Mouse (Mus musculus): ENCODE measurements around the gene Ifitm1. TPM values are rescaled to one million over a fixed set of nuclear protein-coding genes. Genes with fewer than 3 reads are reported as not detected.
"Not testable (repeated sequence)": the region's sequence is repeated elsewhere in the genome, so short reads cannot be mapped to it uniquely, and the experiment has no call there.

Ifitm1 gene
- polyA plus RNA-seq, 1 experiment: 76.2 TPM

DNA sequence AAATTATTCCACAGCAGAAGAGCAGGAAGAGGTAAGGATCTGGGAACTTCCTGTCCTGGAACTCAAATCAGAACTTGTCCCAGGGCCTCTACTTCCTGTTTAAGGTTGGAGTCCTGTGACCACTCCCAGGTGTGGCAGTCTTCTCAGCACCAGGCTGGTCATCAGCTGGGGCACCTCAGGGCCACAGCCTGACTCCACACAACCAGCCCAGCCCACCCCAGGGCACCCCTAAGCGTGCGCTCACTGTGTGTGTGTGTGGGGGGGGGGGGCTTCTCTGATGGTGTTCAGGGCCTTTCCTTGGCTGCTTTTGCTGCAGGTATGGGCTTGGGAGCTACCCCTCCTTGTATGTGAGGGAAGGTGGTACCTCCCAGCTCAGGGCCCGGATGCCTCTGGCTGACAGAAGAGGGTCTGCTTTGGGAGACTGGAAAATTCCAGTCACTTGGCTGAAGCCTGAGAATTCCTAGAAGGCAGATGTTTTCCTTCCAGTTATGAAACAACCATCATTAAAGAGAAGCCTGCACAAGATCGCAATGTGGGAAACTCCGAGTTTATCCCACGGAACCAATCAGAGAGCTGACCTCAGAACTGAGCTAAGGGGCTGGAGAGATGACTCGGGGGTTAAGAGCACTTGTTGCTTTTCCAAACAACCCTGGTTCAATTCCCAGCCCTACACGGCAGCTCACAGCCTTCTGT lies 4.6 kb downstream of the Ifitm1 start:
- Histone ChIP-seq H3K9me3 (no peaks in the 10 kb centered on the region), H3K36me3 (replicated peaks; ENCODE audit: low read length) (peaks cover 28% of the 10 kb centered on the region), H3K4me3 (replicated peaks) (peak overlapping the region; percentile 56), H3K4me1 (peaks cover 85% of the 10 kb centered on the region), H3K27me3 (replicated peaks) (no peaks in the 10 kb centered on the region)
- no peak for TF ChIP-seq GATA1 (IDR thresholded peaks at IDR 0.05; ENCODE audit: borderline replicate concordance, low read length)
- no peak for TF ChIP-seq FLI1 (IDR thresholded peaks at IDR 0.05; ENCODE audit: low read length)

DNA sequence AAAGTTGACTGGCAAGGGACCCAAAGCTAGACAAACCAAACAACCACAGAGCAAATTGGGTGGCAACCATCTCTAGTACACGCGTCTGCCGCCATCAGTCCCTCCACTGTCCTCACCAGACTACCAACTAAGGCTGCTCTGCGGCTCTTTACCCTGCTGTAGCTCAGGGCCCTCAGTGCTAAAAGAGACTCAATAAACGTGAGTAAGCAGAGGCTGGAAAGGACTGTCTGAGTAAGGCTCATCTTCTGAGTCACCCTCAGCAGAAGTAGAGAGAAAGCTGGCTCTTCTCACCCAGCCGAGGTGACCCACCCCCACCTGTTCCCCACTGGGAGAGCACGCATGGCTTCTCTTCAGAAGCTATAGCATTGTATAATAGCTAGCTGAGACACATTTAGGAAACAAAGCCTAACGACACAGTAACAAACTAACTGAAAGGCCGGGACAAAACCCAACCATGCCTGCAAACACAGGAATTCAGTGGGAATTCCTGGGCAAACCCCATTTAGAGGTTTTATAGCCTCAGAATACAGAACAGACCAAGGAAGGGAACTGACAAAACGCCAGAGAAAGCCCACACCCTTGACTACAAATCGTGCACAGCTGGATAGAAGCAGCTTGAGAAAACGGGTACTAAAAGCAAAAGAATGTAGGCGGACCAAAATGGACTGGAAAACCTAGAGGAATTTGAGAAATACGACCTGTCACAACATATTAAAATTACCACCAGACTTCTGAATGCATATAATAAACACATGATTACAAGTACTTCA lies 6.6 kb downstream of the Ifitm1 start:
- H3K9me3 ChIP-seq: no peaks in the 10 kb centered on the region
- H3K27me3 ChIP-seq (replicated peaks): no peaks in the 10 kb centered on the region
- H3K4me3 ChIP-seq (replicated peaks): no peak overlapping the region
- peaks cover 71% of the 10 kb centered on the region for H3K4me1 ChIP-seq
- peaks cover 28% of the 10 kb centered on the region for H3K36me3 ChIP-seq (replicated peaks; ENCODE audit: low read length)
- no peak for TF ChIP-seq FLI1 (IDR thresholded peaks at IDR 0.05; ENCODE audit: low read length)
- TF ChIP-seq GATA1 (IDR thresholded peaks at IDR 0.05; ENCODE audit: borderline replicate concordance, low read length): no peak

DNA sequence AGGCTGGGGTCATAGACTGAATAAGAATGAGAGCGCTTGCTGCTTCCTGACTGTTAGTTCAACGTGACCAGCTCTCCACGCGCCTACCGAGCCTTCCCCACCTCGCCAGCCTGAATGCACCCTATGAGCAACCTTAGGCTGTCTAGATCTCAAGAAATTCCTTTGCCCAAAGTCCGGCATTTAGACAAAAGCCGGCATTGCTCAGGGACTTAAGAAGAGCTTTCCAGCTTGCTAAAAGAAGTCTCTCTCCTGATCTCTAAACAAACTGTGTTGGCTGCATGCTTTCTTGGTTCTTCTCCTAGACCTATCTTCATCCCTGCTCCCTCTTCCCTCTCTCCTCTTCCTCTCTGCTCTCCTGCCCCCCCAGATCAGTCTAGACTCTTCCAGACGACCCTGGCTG lies 7.9 kb downstream of the Ifitm1 start:
- H3K36me3 ChIP-seq (replicated peaks; ENCODE audit: low read length): peaks cover 25% of the 10 kb centered on the region

DNA sequence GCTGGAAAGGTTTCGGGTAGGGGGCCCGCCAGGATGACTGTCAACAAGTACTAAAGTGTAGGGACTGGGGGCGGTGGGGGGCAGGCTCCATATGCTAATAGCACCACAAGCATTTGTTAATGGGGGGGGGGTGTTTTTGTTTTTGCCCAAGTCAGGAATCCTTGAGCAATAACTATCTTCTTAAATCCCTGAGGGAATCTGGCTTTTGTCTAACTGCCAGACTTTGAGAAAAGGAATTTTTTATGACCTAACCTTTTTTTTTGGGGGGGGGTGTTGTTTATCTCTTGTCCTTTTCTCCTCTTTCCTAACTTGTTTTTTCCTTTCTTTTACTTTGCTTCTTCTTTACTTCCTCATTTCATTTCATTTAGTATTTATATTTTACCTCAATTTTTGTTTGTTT lies 8.4 kb downstream of the Ifitm1 start:
- TF ChIP-seq FLI1 (IDR thresholded peaks at IDR 0.05; ENCODE audit: low read length) (no peak), GATA1 (IDR thresholded peaks at IDR 0.05; ENCODE audit: borderline replicate concordance, low read length) (no peak)
- Histone ChIP-seq H3K36me3 (replicated peaks; ENCODE audit: low read length) (peaks cover 19% of the 10 kb centered on the region), H3K4me1 (peaks cover 63% of the 10 kb centered on the region), H3K9me3 (no peaks in the 10 kb centered on the region), H3K4me3 (replicated peaks) (no peak overlapping the region), H3K27me3 (replicated peaks) (no peaks in the 10 kb centered on the region)

More for the DNA sequence above, 7.9 kb downstream of the Ifitm1 start:
- peaks cover 63% of the 10 kb centered on the region for H3K4me1 ChIP-seq
- H3K4me3 ChIP-seq (replicated peaks): peak overlapping the region; percentile 73
- TF ChIP-seq GATA1 (IDR thresholded peaks at IDR 0.05; ENCODE audit: borderline replicate concordance, low read length) (no peak), FLI1 (IDR thresholded peaks at IDR 0.05; ENCODE audit: low read length) (no peak)
- no peaks in the 10 kb centered on the region for H3K9me3 ChIP-seq
- H3K27me3 ChIP-seq (replicated peaks): no peaks in the 10 kb centered on the region

DNA sequence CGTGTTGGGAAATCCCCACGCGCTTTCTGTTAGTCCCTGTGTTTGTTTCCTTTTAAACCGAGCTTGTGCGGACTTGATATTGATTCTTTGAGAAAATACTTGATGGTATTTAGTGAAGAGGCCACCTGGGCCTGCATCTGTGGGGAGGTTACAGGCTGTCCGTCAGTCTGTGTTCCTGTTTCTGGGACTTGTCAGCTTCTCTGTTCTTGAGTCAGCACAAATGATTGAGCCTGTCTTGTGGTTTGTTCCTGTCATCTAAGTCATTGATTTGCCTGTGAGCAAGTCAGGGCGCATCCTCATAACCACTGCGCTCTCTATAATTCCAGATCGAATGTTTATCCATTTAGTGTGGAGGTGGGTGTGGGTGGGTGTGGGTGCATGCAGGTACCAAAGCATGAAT lies 9.7 kb downstream of the Ifitm1 start:
- H3K4me1 ChIP-seq: peaks cover 60% of the 10 kb centered on the region
- H3K36me3 ChIP-seq (replicated peaks; ENCODE audit: low read length); H3K4me3 ChIP-seq (replicated peaks); H3K27me3 ChIP-seq (replicated peaks); H3K9me3 ChIP-seq: not testable (repeated sequence)

- peaks cover 57% of the 10 kb centered on the region for H3K4me1 ChIP-seq
- peaks cover 10% of the 10 kb centered on the region for H3K36me3 ChIP-seq (replicated peaks; ENCODE audit: low read length)
- no peaks in the 10 kb centered on the region for H3K27me3 ChIP-seq (replicated peaks)
- peak overlapping the region; percentile 33 for H3K4me3 ChIP-seq (replicated peaks)
- TF ChIP-seq FLI1 (IDR thresholded peaks at IDR 0.05; ENCODE audit: low read length): no peak
- no peak for TF ChIP-seq GATA1 (IDR thresholded peaks at IDR 0.05; ENCODE audit: borderline replicate concordance, low read length)
- peaks cover 6% of the 10 kb centered on the region for H3K9me3 ChIP-seq
Measured at GRCm38 (mm10) chr7:140981704-140982103, 14.7 kb downstream of the Ifitm1 start.

GRCm38 (mm10) chr7:140982971-140983370 lies 15.9 kb downstream of the Ifitm1 start:
- Histone ChIP-seq H3K36me3 (replicated peaks; ENCODE audit: low read length) (peaks cover 10% of the 10 kb centered on the region), H3K27me3 (replicated peaks) (no peaks in the 10 kb centered on the region), H3K4me1 (peaks cover 65% of the 10 kb centered on the region), H3K9me3 (peaks cover 6% of the 10 kb centered on the region), H3K4me3 (replicated peaks) (no peak overlapping the region)
- no peak for TF ChIP-seq FLI1 (IDR thresholded peaks at IDR 0.05; ENCODE audit: low read length)

DNA sequence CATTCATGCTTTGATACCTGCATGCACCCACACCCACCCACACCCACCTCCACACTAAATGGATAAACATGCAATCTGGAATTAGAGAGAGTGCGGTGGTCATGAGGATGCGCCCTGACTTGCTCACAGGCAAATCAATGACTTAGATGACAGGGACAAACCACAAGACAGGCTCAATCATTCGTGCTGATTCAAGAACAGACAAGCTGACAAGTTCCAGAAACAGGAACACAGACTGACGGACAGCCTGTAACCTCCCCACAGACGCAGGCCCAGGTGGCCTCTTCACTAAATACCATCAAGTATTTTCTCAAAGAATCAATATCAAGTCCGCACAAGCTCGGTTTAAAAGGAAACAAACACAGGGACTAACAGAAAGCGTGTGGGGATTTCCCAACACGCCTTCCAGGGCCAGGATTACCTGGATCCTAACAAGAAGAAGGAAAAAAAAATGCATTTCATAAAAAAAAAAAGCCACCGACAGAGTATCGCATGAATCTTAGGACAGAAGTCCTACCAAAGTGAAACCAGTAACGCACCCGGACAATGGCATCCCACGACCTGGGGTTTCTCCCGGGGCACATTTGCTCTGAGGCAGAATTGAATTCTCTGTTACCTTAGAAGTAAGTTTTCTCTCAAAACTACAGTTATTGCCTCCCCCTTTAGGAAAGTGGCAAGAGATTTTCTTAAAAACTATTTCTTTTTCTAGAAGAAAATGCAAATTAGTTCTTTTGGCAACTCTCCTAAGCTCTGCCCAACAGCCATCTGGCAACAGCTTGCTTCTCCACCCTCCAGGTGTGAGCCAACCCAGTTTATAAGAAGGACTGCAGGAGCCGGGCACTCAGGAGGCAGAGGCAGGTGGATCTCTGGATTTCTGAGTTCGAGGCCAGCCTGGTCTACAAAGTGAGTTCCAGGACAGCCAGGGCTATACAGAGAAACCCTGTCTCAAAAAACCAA lies 20.4 kb downstream of the Ifitm1 start:
- no peak overlapping the region for H3K4me3 ChIP-seq (replicated peaks)
- no peaks in the 10 kb centered on the region for H3K27me3 ChIP-seq (replicated peaks)
- peaks cover 10% of the 10 kb centered on the region for H3K36me3 ChIP-seq (replicated peaks; ENCODE audit: low read length)
- H3K9me3 ChIP-seq: peaks cover 6% of the 10 kb centered on the region
- peaks cover 80% of the 10 kb centered on the region for H3K4me1 ChIP-seq
- TF ChIP-seq FLI1 (IDR thresholded peaks at IDR 0.05; ENCODE audit: low read length): no peak
- TF ChIP-seq GATA1 (IDR thresholded peaks at IDR 0.05; ENCODE audit: borderline replicate concordance, low read length): no peak

DNA sequence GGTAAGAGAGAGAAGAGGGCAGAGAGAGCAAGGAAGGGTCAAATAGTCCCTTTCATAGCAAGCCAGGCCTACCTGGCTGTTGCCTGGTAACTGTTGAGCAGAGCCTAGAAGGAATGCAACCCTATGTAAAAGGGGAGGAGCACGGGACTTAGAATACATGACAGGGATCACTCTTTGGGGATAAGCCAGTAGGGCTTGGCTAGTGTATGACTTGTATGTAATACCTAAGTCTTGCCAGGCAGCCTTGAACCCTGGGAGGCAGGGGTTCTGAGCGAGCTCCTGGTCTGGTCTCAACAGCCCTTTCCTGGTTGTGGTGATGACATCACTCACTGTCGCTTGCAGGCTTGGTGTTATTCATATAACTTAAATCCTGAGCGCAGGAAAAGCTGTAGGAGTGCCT lies 22.0 kb downstream of the Ifitm1 start:
- H3K36me3 ChIP-seq (replicated peaks; ENCODE audit: low read length): peaks cover 7% of the 10 kb centered on the region
- no peaks in the 10 kb centered on the region for H3K27me3 ChIP-seq (replicated peaks)
- no peak for TF ChIP-seq GATA1 (IDR thresholded peaks at IDR 0.05; ENCODE audit: borderline replicate concordance, low read length)
- TF ChIP-seq FLI1 (IDR thresholded peaks at IDR 0.05; ENCODE audit: low read length): no peak
- peaks cover 6% of the 10 kb centered on the region for H3K9me3 ChIP-seq
- H3K4me1 ChIP-seq: peaks cover 68% of the 10 kb centered on the region
- H3K4me3 ChIP-seq (replicated peaks): no peak overlapping the region

Measured in megakaryocyte, embryonic 14.5 days (primary cell).